Mouse (Mus musculus) midbrain, embryonic 13.5 days (tissue): Measurements from ENCODE around the gene Gpr174. TPM values are rescaled to one million over a fixed set of nuclear protein-coding genes. Genes with fewer than 3 reads are reported as not detected.

Experiments
- ATAC-seq: fragments of 200-750 bp; cut with Nextera tagmentation; 2 replicates; pipeline ENCODE4 v1.8.0; 2017; ENCODE audit warnings: mild to moderate bottlenecking, moderate TSS enrichment, moderate library complexity
- H3K27ac ChIP-seq: fragments of 300-500 bp; sonication (generic); 2 replicates; pipeline ENCODE4 v1.5.1; 2015; ENCODE audit warnings: inconsistent platforms, mild to moderate bottlenecking, moderate library complexity
- H3K27me3 ChIP-seq: fragments of 300-500 bp; sonication (generic); 2 replicates; pipeline ENCODE4 v1.6.1; 2015; ENCODE audit warnings: mild to moderate bottlenecking, inconsistent platforms
- H3K36me3 ChIP-seq: fragments of 300-500 bp; sonication (generic); 2 replicates; pipeline ENCODE4 v1.6.1; 2015; ENCODE audit warnings: mild to moderate bottlenecking, inconsistent platforms
- H3K4me1 ChIP-seq: fragments of 300-500 bp; sonication (generic); replicated peaks from 2 replicates; pipeline ENCODE4 v1.6.1; 2015; ENCODE audit warnings: inconsistent platforms
- H3K4me2 ChIP-seq: fragments of 300-500 bp; sonication (generic); replicated peaks from 2 replicates; pipeline ENCODE4 v1.6.1; 2015; ENCODE audit warnings: moderate library complexity, mild to moderate bottlenecking, inconsistent platforms
- H3K4me3 ChIP-seq: fragments of 300-500 bp; sonication (generic); replicated peaks from 2 replicates; pipeline ENCODE4 v1.5.1; 2015; ENCODE audit warnings: mild to moderate bottlenecking, inconsistent platforms
- H3K9ac ChIP-seq: fragments of 300-500 bp; sonication (generic); replicated peaks from 2 replicates; pipeline ENCODE4 v1.6.1; 2015; ENCODE audit warnings: mild to moderate bottlenecking, inconsistent platforms
- H3K9me3 ChIP-seq: fragments of 300-500 bp; sonication (generic); 2 replicates; pipeline ENCODE4 v1.6.1; 2016; ENCODE audit warnings: mild to moderate bottlenecking, inconsistent platforms
- WGBS: fragments of 180-500 bp; shearing (Covaris S2); methylation state at CpG from one replicate; pipeline ENCODE4 v1.1.7; 2015; 5-methylcytosine and 5-hydroxymethylcytosine counted together
- polyA plus RNA-seq: library from polyadenylated mRNA; unstranded; fragments of >200 nt; fragmentation: Nextera tagmentation; extraction: Ambion mirVana; gene quantifications from 2 replicates; pipeline ENCODE4 v1.2.1, GENCODE M21; 2015

Gpr174 gene
- polyA plus RNA-seq, 1 experiment from 2014 or later: not detected

DNA sequence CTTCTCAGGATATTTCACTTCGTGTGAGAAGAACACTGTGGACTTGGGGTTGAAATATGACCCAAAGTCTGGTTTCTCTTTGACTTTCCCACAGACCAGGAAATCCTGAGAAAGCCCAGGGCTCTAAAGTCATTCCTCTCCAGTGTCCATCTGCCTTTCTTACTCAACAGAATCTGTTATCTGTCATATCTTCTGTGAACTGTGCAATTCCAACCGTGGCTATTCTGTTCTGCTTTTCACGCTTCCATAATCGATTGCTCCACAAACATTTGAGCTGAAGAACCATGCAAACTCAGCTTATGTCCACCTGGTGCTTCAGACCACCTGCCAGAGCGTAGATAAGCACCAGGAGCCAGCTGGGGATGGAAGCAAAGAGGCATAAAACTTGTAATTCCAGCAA, 56.9 kb downstream of the Gpr174 start:
- Histone ChIP-seq H3K9ac (no peak overlapping the region), H3K4me3 (no peak overlapping the region), H3K27me3 (no peaks in the 10 kb centered on the region), H3K4me2 (no peak overlapping the region), H3K9me3 (no peaks in the 10 kb centered on the region), H3K36me3 (no peaks in the 10 kb centered on the region), H3K4me1 (no peaks in the 10 kb centered on the region), H3K27ac (no peak overlapping the region)
- WGBS: 59% methylated on average over 5 of the region's 5 CpGs
- ATAC-seq: no peak

DNA sequence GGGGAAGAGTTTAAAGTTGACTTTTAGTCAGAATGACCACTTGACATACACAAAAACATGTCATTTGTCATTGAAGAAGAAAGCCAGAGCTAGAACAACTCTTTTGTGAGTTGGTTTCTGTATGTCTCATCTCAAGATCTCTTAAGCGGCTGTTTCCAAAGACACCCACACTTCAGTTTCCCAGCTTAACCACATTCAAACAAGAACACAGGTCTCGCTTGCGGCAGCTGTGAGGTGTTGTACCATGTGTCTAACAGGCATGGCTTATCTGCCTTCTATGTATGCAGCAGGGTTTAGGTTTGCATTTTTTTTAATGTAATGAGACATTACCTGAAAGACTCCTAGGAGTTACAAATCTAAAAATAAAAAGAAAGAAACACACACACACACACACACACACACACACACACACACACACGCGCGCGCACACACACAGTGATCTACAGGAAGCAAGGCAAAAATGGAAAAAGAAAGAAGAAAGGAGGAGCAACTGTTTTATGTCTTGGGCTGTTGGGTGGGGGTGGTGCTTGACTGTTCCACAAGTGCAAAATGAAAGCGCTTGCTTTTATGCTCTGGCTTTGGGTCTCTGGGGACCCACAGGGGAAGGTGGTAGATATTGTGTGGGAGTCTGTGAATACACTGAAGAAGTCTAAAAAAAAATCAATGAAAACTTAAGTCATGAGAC, 70.2 kb downstream of the Gpr174 start:
- no peaks in the 10 kb centered on the region for H3K36me3 ChIP-seq
- no peak overlapping the region for H3K27ac ChIP-seq
- H3K27me3 ChIP-seq: no peaks in the 10 kb centered on the region
- H3K9ac ChIP-seq: no peak overlapping the region
- no peaks in the 10 kb centered on the region for H3K4me1 ChIP-seq
- H3K9me3 ChIP-seq: no peaks in the 10 kb centered on the region
- no peak overlapping the region for H3K4me2 ChIP-seq
- H3K4me3 ChIP-seq: no peak overlapping the region
- no peak for ATAC-seq
- WGBS: 90% methylated on average over 8 of the region's 8 CpGs

DNA sequence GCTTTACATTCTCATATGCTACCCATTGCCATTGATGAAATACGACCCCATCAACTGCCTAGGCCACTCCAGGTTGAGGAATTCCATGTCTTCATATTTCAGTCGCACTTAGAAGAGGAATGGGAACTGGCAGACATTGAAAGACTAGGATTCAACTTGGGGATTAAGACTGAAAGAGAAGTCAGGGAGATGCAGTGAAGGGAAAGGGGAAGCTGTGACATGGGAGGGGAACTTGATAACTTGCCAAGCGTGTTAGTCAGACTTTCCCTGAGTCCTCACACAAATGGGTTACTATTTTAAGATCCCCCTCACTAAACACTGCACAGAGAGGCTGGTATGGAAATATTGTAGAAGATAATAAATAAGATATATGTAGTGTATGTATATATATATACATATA, 74.2 kb downstream of the Gpr174 start:
- Histone ChIP-seq H3K36me3 (no peaks in the 10 kb centered on the region), H3K9me3 (no peaks in the 10 kb centered on the region), H3K27ac (no peak overlapping the region), H3K4me3 (no peak overlapping the region), H3K9ac (no peak overlapping the region), H3K4me1 (no peaks in the 10 kb centered on the region), H3K4me2 (no peak overlapping the region), H3K27me3 (no peaks in the 10 kb centered on the region)
- WGBS: 87% methylated on average over 3 of the region's 3 CpGs
- ATAC-seq: no peak

DNA sequence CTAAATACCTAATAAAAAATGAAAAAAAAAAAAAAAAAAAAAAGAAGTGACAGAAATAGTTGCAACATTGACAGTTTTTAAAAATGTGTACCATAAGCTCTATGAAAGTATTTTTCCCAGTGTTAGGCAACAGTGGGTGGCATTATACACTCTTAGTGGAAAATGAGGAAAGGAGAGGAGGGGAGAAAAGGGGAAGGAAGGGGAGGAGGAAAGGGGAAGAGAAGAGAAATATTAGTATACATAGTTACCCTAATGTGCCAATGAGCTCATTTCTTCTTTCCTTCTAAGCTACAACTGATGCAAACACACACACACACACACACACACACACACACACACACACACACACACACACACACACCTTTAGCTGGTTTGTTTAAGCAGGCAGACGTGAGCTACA, 80.9 kb downstream of the Gpr174 start:
- Histone ChIP-seq H3K4me2 (no peak overlapping the region), H3K27ac (no peak overlapping the region), H3K9me3 (no peaks in the 10 kb centered on the region), H3K4me3 (no peak overlapping the region), H3K27me3 (no peaks in the 10 kb centered on the region), H3K4me1 (no peaks in the 10 kb centered on the region), H3K9ac (no peak overlapping the region), H3K36me3 (no peaks in the 10 kb centered on the region)
- no peak for ATAC-seq
- WGBS: 81% methylated on average over 1 of the region's 1 CpGs

DNA sequence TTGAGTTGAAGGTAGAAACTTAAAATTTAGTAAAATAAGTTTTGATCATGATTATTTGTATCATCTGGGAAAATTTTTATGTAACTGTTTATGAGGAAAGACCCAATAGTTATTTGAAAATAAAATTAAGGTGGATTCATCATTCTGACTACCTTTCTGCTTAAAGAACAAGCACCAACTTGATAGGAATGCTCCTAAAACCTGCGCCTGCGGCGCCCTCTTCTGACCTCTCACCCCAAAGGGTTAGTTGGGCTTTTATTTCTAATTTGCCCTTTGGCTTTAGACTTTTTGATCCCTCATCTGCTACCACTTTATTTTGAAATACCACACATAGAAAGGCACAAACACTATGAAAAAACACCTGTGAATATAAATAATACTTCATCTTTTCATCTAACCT, 86.3 kb downstream of the Gpr174 start:
- Histone ChIP-seq H3K36me3 (no peaks in the 10 kb centered on the region), H3K9me3 (no peaks in the 10 kb centered on the region), H3K9ac (no peak overlapping the region), H3K27ac (no peak overlapping the region), H3K4me3 (no peak overlapping the region), H3K4me1 (no peaks in the 10 kb centered on the region), H3K4me2 (no peak overlapping the region), H3K27me3 (no peaks in the 10 kb centered on the region)
- 53% methylated on average over 3 of the region's 3 CpGs for WGBS
- ATAC-seq: no peak

Other genes with a start within 250 kb of the Gpr174 start
- gene P2ry10, start 167.4 kb upstream of the Gpr174 start, polyA plus RNA-seq: not detected in 2 replicates
- gene P2ry10b, start 107.0 kb upstream of the Gpr174 start, polyA plus RNA-seq: 0.52 and 0.55 TPM in 2 replicates
- gene Itm2a, start 147.5 kb downstream of the Gpr174 start, polyA plus RNA-seq: 117 and 120 TPM in 2 replicates